Mouse (Mus musculus) 416B (cell line): ENCODE data around the gene Ankrd39.

Source experiments
- DNase-seq: peaks from one replicate; pipeline ENCODE4 v3.0.0; 2011; ENCODE audit warnings: low read depth

Ankrd39 gene

DNA sequence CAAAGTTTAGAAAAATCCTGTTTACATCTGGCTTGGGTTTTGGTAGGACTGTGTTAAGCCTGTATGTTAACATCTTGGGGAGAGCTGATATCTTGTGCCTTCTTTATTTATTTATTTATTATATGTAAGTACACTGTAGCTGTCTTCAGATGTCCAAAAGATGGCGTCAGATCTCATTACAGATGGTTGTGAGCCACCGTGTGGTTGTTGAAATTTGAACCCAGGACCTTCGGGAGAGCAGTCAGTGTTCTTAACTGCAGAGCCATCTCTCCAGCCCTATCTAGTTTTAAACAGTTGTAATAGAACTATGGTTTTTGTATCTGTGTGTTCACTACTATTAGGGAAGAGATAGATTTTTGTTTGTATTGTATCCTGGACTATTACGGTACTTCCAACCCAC, 18.0 kb downstream of the Ankrd39 start:
- no peak for DNase-seq

DNA sequence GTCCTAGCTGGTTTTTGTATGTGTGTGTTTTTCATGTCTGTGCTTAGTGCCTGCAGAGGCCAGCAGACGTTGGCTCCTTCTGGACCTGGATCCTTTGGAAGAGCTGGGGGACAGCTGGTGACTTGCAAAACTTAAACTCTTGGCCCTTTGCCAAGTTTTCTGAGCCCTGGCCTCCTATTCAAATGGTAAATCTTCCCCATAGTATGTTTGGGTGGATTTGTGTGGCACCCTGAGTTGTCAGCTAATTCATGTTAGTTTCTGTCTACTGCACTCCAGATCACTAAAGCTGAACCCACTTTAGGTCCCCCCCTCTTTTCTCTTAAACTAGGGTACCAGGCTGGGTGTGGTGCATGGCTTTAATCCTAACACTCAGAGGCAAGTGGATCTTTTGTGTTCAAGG, 18.9 kb downstream of the Ankrd39 start:
- peak; percentile 48 for DNase-seq

DNA sequence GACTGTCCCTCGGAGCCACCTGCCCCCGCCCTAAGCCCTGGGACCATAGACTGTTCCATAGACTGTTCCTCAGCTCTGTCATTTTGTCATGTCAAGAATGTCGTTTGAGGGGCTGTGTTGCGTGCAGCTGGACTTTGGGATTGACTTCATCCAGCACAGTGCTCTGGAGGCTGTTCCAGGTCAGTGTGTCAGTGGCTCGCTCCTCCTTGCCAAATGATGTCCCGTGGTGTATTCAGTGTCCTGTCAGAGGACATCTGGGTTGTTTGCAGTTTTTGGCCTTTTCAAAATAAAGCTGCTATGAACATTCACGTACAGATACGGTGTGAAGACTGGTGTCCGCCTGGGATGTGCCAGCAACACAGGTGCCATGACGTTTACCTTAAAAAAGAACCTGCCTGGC, 20.3 kb downstream of the Ankrd39 start:
- DNase-seq: no peak

DNA sequence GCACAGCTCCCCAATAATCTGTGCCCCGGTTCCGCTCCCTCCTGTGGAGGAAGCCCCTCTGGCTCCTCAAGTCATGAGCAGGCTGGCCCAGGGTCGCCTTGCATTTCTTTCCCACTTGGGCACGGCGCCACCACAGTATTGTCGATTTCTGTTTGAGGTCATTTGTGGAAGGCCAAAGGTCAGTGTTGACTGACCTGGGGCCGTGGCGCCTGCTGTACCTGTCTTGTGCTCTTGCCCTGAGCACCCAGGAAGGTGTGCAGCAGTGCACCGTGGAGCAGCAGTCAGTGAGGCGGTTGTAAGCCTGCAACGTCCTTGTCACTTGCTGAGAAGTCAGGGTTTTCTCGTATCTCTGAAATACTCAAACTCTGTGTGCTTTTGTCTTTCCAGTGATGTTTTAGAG, 21.5 kb downstream of the Ankrd39 start:
- no peak for DNase-seq

DNA sequence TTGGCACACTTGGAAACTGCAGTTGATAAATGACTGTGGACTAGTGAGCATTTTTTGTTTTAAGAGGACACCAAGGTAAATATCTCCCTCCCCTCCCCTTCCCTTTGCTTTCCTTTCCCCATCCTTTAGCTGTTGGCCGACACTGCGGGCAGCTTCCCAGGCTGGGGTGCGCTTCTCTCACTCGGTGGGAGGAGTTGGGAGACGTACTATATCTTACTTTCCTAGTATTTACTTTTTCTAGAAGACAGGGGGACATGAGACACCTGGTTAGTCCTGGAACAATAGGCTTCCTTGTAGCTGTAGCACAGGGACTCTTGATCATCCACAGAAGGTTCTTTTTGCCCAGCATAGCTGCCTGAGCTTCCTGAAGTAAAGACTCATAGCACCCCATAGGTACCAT, 23.2 kb downstream of the Ankrd39 start:
- DNase-seq: no peak

DNA sequence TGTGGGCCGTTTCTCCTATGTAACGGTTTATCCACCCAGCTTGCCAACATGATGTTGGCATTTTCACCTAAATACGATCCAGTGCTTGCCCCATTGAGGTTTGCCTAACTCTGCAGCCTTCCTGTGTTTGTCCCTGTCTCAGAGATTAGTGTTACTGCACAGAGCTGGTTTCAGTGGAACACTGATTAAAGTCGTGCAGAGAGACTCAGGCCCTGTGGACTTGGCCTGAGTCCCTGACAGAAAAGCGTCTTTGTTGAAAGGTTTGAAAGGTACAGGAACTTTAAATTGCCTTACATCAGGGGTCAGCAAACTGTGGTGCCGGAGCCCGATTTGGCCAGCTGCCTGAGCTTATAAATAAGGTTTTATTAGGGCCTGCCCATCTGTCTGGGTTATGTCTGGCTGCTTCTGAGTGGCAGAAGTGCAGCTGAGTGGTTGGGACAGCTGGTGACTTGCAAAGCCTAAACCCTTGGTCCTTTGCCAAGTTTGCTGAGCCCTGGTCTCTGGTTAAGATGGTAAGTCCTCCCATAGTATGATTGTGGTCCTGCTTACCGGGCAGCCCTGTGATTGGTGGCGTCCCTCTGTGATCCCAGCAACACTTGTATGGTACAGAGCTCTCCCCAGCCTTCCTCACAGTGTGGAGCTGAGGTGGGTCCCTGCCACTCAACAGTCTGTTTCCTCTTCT, 23.8 kb downstream of the Ankrd39 start:
- DNase-seq: no peak

DNA sequence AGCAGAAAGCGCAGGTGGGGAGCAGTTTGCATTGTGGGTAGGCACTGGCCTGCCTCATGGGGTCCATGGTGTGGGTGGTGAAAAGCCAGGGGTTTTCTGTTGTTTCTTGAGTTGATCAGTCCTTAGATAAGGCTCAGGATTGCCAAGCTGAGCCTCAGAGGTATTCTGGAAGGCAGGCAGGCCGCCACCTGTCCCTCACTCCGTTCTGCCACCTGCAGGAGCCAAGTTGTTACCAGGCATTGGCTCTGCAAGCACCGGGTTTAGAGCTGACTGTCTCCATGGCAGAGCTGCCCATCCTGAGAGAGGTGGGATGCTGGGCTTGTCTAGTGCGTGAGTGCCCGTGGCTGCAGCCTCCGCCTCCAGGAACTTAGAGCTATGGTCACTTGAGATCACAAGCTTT, 25.0 kb downstream of the Ankrd39 start:
- no peak for DNase-seq

DNA sequence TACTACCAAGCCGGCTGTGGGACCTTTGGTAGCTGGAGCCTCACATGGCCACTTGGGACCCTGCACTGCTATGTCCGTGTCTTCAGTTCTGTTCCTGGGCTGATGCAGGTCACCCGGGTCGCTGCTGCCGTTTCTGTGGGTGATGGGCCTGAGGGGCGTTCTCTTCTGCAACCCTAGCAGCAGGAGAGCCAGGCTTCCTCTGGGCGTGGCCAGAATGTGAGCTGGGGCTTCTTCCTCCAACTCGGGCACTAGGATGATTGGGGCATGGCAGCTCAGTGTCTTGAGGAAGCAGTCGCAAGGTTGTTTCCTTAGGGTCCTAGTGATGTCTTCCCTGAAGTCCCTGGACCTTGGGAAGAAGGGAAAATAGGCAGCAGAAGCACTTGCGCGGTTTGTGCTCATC, 27.6 kb downstream of the Ankrd39 start:
- DNase-seq: no peak

DNA sequence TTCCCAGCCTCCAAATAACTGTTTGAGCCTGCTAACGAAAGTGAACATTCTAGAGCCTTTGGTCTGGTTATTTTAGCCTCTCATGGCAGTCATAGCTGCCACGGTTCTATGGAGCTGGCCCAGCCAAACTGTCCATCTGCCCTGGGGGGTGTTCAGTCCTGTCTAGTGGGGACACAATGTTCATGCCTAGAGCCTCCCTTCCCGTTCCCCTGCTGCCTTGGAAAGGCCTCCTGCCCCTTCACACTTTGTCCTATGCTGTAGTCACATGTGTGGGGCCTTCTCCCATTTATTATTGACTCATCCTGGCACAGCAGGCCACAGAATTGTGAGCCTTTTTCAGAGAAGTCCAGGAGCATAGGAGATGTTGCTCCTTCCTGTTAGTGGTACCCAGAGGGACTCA, 29.0 kb downstream of the Ankrd39 start:
- no peak for DNase-seq

DNA sequence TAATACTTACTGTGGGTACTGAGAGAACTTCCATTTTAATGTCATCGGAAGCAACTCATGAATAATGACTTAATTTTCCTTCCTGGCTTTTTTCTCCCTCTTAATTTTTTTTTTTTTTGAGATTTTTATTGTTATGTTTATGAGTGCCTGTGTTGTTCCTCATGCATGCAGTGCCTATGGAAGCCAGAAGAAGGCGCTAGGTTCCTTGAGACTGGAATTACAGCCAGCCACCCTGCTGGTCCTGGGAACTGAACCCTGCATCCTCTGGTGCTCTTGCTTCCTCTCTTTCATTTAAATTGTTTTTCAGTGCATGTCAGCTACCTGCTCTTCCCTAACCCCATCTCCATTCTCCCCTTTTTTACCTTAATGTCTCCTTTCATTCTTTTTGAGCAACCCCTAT, 33.5 kb downstream of the Ankrd39 start:
- DNase-seq: peak; percentile 70

DNA sequence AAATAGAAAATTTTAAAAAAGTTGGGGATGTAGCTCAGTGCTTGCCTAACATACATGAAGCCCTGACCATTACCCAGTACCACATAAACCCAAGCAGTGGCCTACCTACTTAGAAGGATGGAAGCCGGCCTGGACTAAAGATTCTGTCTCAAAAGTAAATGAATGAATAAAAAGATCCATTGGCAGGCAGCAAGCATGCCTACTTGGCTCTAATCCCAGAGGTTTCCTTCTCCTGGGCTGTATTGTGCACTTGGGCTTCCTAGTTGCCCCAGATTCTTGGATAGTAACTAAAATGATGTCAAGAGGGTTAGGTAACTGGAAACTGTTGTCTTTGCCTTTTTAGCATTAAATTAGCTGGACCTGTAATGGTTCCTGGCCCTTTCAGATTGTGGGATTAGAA, 33.9 kb downstream of the Ankrd39 start:
- DNase-seq: peak; percentile 24

DNA sequence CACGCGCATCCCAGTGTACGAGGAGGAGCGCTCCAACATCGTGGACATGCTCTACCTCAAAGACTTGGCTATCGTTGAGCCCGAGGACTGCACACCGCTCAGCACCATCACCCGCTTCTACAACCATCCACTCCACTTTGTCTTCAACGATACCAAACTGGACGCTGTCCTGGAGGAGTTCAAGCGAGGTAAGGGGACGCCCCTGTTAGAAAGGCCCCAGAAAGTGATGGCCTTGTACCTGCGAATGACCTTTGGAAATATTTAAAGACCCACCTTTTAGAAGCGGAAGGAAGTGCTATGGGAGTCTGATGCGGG, 34.3 kb downstream of the Ankrd39 start:
- no peak for DNase-seq

DNA sequence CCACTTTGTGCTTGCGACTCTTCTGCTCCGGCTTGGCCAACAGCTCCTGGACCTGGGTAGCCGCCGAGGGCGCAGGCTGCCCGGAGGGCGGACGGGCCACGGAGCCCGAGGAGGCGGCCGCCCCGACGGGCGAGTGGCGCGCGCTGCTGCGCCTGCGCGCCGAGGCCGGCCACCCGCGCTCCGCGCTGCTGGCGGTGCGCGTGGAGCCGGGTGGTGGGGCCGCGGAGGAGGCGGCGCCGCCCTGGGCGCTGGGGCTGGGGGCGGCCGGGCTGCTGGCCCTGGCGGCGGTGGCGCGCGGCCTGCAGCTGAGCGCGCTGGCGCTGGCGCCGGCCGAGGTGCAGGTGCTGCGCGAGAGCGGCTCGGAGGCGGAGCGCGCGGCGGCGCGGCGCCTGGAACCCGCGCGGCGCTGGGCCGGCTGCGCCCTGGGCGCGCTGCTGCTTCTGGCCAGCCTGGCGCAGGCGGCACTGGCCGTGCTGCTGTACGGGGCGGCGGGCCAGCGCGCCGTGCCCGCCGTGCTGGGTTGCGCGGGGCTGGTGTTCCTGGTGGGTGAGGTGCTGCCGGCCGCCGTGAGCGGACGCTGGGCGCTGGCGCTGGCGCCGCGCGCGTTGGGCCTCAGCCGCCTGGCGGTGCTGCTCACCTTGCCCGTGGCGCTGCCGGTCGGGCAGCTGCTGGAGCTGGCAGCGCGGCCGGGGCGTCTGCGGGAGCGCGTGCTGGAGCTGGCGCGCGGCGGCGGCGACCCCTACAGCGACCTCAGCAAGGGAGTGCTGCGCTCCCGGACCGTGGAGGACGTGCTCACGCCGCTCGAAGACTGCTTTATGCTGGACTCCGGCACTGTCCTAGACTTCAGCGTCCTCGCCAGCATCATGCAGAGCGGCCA, 34.9 kb downstream of the Ankrd39 start:
- no peak for DNase-seq

DNA sequence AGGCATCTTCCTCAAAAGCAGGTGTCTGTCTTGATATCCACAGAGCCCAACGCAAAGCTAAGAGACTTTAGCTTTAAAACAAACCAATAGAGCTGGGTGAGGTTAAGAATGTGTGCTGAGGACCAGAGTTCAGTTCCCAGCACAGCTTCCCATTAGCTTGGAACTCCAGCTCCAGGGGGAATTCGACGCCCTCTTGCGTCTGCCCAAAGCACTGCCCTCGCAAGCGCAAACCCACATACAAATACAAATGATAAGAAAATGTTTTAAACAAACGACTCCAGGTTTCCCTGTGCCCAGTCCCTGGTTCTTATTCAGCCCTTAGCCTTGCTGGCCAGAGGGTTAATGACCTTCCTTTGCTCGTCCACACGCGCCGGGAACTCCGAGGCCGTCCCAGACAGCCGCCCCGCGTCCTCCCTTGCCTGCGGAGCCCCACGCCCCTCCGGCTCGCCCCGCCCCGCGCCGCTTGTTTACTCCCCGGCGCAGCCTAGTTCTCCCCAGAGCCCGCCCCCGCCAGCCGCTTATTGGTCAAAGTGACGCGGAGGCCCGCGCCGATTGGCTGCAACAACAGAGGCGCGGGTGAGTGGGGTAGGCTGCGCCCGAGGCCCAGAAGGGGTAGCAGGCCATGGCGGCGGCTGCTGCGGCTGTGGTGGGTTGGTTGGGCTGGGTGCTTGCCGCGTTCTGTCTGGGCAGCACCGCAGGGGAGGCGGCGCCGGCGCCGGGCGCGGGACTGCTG, 35.8 kb downstream of the Ankrd39 start, which contains the start of gene Cnnm3:
TSS of gene Cnnm3 (plus strand) at position 579 of the 733 bp plus-strand sequence.
- DNase-seq: peak; percentile 96

DNA sequence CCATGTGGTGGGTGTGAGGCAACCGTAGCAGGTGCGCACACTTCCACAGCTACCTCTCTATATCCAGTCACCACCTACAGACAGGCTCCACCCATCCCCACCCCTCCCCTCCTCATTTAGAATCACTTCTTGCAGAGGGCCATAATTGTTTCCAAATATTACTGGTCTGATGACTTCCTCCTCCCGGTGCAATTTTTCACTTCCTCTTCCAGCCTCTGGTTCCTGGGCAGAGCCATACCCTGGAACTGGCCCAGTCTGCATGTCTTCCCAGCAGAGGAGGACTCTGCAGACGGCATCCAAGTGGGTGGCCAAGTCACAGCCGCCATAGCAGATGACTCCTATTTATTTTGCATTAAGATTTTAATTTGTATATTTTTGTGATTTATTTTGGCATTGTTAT, 39.0 kb downstream of the Ankrd39 start:
- DNase-seq: peak; percentile 21

DNA sequence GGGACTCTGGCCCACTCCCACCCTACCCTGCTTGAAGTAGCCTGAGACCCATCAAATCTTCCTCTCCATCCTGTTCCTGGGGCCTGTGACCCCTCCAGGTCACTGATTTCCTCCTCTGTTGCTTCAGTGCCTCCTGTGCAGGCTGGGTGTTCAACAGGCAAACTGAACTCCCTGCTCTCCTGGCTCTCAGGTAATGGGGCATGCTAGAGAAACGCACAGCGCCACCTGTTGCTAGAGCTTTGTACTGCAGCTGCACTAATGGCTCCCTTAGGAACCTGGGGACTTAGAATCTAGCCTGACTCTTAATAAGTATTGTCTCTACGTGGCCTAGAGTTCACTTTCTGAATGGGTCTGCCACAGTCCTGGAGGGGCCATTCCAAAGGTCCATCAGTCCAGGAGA, 46.0 kb downstream of the Ankrd39 start:
- DNase-seq: peak; percentile 63

DNA sequence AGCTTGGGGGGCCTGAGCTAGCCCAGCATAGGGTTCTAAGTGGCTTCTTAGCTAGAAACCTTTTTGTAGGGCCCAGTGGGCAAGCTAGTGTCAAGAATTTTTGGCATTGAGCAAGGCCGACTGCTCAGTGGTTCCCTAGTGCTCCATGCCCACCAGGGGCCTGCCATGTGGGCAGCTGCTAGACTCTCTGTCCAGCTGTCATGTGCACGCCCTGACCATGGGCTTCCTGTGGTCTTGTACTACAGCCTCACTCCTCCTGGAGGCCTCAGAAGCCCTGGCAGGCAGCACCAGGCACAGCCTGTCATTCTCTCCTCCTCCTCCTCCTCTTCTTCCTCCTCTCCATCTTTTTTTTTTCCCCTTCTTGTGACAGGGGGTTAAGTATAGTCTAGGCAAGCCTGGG, 49.9 kb downstream of the Ankrd39 start:
- DNase-seq: no peak

DNA sequence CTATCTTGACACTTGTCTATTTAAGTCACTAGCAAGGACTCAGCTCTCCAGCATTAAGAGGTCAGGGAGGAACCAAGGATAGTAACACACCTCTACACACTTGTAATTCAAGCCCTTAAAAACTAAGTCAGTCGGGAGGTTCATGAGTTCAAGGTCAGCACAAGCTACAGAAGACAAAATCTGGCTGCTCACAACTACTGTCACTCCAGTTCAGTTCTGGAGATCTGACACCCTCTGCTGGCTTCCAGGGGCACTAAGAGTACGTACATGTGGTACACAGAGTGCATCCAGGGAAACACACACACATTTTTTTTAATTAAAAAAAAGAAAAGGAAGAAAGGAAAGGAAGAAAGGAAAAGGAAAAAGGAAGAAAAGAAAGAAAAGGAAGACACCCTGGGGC, 50.5 kb downstream of the Ankrd39 start:
- DNase-seq: peak; percentile 60

DNA sequence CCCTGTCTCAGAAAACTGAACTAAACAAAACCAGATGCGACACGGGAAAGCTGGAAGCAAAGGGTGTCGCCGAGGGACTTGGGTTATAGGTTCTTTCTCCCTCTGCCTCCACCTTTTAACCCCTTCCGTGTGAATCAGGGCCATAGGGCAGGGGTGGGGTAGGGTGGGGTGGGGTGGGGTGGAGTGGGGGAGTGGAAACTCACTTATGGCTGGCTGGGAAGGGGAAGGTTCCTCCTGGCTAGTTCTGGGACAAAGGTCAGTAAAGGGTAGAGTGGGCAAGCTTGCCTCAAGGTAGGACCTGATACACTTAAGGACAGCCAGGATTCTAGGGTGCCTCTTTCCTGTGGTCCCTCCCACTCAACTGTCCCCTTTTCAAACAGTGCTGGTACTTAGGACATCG, 53.9 kb downstream of the Ankrd39 start:
- DNase-seq: no peak

DNA sequence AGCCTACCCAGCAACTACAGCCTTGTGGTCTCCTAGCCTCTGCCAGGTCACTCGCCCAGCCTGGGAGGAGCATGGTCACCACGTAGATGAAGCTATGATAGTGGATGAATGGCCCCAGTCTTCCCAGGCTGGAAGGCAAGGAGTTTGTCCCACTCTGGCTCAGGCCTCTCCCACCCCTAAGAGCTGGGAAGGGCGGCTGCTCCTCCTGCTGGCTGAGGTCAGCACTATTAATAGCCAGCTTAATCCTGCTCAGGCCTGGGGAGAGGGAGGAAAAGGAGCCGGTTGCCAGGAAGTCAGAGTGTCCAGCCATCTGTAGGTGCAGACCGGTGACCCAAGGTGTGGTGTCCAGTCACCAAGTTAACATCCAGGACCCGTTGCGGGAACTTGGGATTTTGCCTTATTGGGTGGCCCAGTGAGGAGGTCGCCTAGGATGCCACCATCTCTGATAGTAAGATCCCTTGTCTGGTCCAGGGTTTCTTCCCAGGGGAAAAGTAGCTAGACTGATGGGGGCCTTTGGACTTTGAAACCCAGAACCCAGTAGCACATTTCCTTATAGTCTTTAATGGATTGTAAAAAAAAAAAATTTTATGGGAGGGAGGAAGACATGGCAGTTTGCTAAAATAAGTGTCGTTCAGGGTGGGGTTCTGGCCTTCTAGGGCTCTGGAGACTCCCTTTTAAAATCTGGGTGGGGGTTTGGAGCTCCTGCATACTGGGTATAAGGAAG, 54.7 kb downstream of the Ankrd39 start:
- peak; percentile 38 for DNase-seq

DNA sequence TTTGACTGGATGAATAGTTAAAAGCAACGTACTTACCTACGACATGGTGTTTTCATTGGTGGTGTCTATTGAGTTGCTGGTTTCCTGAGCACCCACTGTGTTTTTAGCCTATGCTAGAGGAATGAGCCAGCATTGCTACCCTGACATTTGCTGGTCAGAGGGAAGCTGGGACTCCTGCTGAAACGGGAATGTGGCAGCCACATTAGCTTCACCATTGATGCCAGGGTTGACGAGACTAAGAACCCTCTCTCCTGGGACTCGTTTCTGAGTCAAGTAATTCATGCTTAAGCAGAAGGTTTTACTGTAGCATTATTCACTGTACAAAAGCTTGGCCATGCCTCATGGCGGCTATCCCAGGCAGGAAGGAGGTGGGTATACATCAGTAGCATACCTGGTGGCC, 57.6 kb downstream of the Ankrd39 start:
- DNase-seq: no peak
